Mouse (Mus musculus) liver, embryonic 13.5 days (tissue): ENCODE measurements around the gene Elmsan1. TPM values are rescaled to one million over a fixed set of nuclear protein-coding genes. Genes with fewer than 3 reads are reported as not detected.

Experiments used
- ATAC-seq: fragments of 200-750 bp; cut with Nextera tagmentation; 2 replicates; pipeline ENCODE4 v1.8.0; 2017; ENCODE audit warnings: low read depth, mild to moderate bottlenecking, moderate number of reproducible peaks, moderate library complexity
- DNase-seq: peaks from one replicate; pipeline ENCODE4 v3.0.0; 2022
- H3K27ac ChIP-seq: fragments of 300-500 bp; sonication (generic); 2 replicates; pipeline ENCODE4 v1.5.1; 2015; ENCODE audit warnings: moderate library complexity, mild to moderate bottlenecking, inconsistent platforms
- H3K27me3 ChIP-seq: fragments of 300-500 bp; sonication (generic); 2 replicates; pipeline ENCODE4 v1.6.1; 2015; ENCODE audit warnings: mild to moderate bottlenecking, inconsistent platforms
- H3K36me3 ChIP-seq: fragments of 300-500 bp; sonication (generic); 2 replicates; pipeline ENCODE4 v1.6.1; 2015; ENCODE audit warnings: mild to moderate bottlenecking, inconsistent platforms
- H3K4me1 ChIP-seq: fragments of 300-500 bp; sonication (generic); replicated peaks from 2 replicates; pipeline ENCODE4 v1.6.1; 2015; ENCODE audit warnings: inconsistent platforms
- H3K4me2 ChIP-seq: fragments of 300-500 bp; sonication (generic); 2 replicates; pipeline ENCODE4 v1.6.1; 2015; ENCODE audit warnings: inconsistent platforms, mild to moderate bottlenecking, moderate library complexity
- H3K4me3 ChIP-seq: fragments of 300-500 bp; sonication (generic); replicated peaks from 2 replicates; pipeline ENCODE4 v1.5.1; 2015; ENCODE audit warnings: mild to moderate bottlenecking, inconsistent platforms
- H3K9ac ChIP-seq: fragments of 300-500 bp; sonication (generic); 2 replicates; pipeline ENCODE4 v1.6.1; 2015; ENCODE audit warnings: mild to moderate bottlenecking, inconsistent platforms
- H3K9me3 ChIP-seq: fragments of 300-500 bp; sonication (generic); replicated peaks from 2 replicates; pipeline ENCODE4 v1.6.1; 2016; ENCODE audit warnings: inconsistent platforms
- WGBS: fragments of 180-500 bp; shearing (Covaris S2); methylation state at CpG from one replicate; pipeline ENCODE4 v1.1.7; 2015; ENCODE audit not compliant: insufficient replicate concordance; 5-methylcytosine and 5-hydroxymethylcytosine counted together
- polyA plus RNA-seq: library from polyadenylated mRNA; unstranded; fragments of >200 nt; fragmentation: Nextera tagmentation; extraction: Ambion mirVana; gene quantifications from 2 replicates; pipeline ENCODE4 v1.2.1, GENCODE M21; 2015

Gene Elmsan1
- polyA plus RNA-seq, 1 experiment from 2014 or later = 3.7 TPM

- Histone ChIP-seq H3K9me3 (no peaks in the 10 kb centered on the region), H3K4me1 (peaks cover 52% of the 10 kb centered on the region), H3K27ac (peak overlapping the region; percentile 2; the same call in 1 of the 2 replicates), H3K9ac (no peak overlapping the region), H3K4me2 (no peak overlapping the region), H3K36me3 (peaks cover 94% of the 10 kb centered on the region), H3K4me3 (no peak overlapping the region), H3K27me3 (no peaks in the 10 kb centered on the region)
- DNase-seq = no peak
- WGBS = 75% methylated on average over 11 of the region's 11 CpGs
- no peak for ATAC-seq
Measured at GRCm38 (mm10) chr12:84154786-84155522, 63.7 kb downstream of the Elmsan1 start.

GRCm38 (mm10) chr12:84153414-84153813 is 65.3 kb downstream of the Elmsan1 start:
- 80% methylated on average over 6 of the region's 6 CpGs for WGBS
- Histone ChIP-seq H3K27me3 (no peaks in the 10 kb centered on the region), H3K36me3 (peaks cover 83% of the 10 kb centered on the region), H3K9me3 (no peaks in the 10 kb centered on the region), H3K4me1 (peaks cover 65% of the 10 kb centered on the region), H3K4me3 (peak overlapping the region; percentile 62; the same call in 1 of the 2 replicates), H3K9ac (peak overlapping the region; percentile 8; the same call in 1 of the 2 replicates), H3K27ac (peak overlapping the region; percentile 96), H3K4me2 (peak overlapping the region; percentile 65; the same call in 1 of the 2 replicates)
- DNase-seq (no peak), ATAC-seq (no peak)

- DNase-seq = peak; percentile 58
- Histone ChIP-seq H3K4me2 (peak overlapping the region; percentile 65), H3K27me3 (no peaks in the 10 kb centered on the region), H3K4me3 (peak overlapping the region; percentile 62), H3K27ac (peak overlapping the region; percentile 96), H3K36me3 (peaks cover 75% of the 10 kb centered on the region), H3K9me3 (no peaks in the 10 kb centered on the region), H3K9ac (peak overlapping the region; percentile 76), H3K4me1 (peaks cover 74% of the 10 kb centered on the region)
- WGBS = 67% methylated on average over 32 of the region's 32 CpGs
- ATAC-seq = peak; percentile 25
Measured at GRCm38 (mm10) chr12:84152352-84153190, 66.1 kb downstream of the Elmsan1 start.

GRCm38 (mm10) chr12:84151911-84152310 is 66.8 kb downstream of the Elmsan1 start:
- H3K36me3 ChIP-seq = peaks cover 74% of the 10 kb centered on the region
- H3K4me1 ChIP-seq = peaks cover 80% of the 10 kb centered on the region
- DNase-seq = no peak
- no peaks in the 10 kb centered on the region for H3K27me3 ChIP-seq
- peak overlapping the region; percentile 76 for H3K9ac ChIP-seq
- peak; percentile 9; the same call in 1 of the 2 replicates for ATAC-seq
- 62% methylated on average over 10 of the region's 10 CpGs for WGBS
- no peaks in the 10 kb centered on the region for H3K9me3 ChIP-seq
- H3K4me2 ChIP-seq = peak overlapping the region; percentile 65
- peak overlapping the region; percentile 96 for H3K27ac ChIP-seq
- H3K4me3 ChIP-seq = peak overlapping the region; percentile 62

GRCm38 (mm10) chr12:84150976-84151375 is 67.7 kb downstream of the Elmsan1 start:
- Histone ChIP-seq H3K9me3 (no peaks in the 10 kb centered on the region), H3K4me2 (peak overlapping the region; percentile 65), H3K9ac (peak overlapping the region; percentile 76), H3K27me3 (no peaks in the 10 kb centered on the region), H3K4me1 (peaks cover 86% of the 10 kb centered on the region), H3K27ac (peak overlapping the region; percentile 96), H3K4me3 (peak overlapping the region; percentile 62), H3K36me3 (peaks cover 66% of the 10 kb centered on the region)
- ATAC-seq (peak; percentile 88), DNase-seq (peak; percentile 82)
- 7% methylated on average over 6 of the region's 6 CpGs for WGBS

- peaks cover 80% of the 10 kb centered on the region for H3K4me1 ChIP-seq
- no peaks in the 10 kb centered on the region for H3K27me3 ChIP-seq
- H3K9ac ChIP-seq = peak overlapping the region; percentile 76
- H3K36me3 ChIP-seq = peaks cover 56% of the 10 kb centered on the region
- H3K27ac ChIP-seq = peak overlapping the region; percentile 96
- WGBS = 94% methylated on average over 15 of the region's 15 CpGs
- no peaks in the 10 kb centered on the region for H3K9me3 ChIP-seq
- H3K4me2 ChIP-seq = peak overlapping the region; percentile 65
- ATAC-seq (no peak), DNase-seq (no peak)
- no peak overlapping the region for H3K4me3 ChIP-seq
Measured at GRCm38 (mm10) chr12:84149971-84150370, 68.7 kb downstream of the Elmsan1 start.

- no peaks in the 10 kb centered on the region for H3K9me3 ChIP-seq
- peak overlapping the region; percentile 75 for H3K9ac ChIP-seq
- DNase-seq (no peak), ATAC-seq (no peak)
- H3K4me2 ChIP-seq = peak overlapping the region; percentile 95
- WGBS = 27% methylated on average over 10 of the region's 10 CpGs
- peak overlapping the region; percentile 61 for H3K27ac ChIP-seq
- H3K4me1 ChIP-seq = peaks cover 70% of the 10 kb centered on the region
- peak overlapping the region; percentile 67 for H3K4me3 ChIP-seq
- no peaks in the 10 kb centered on the region for H3K27me3 ChIP-seq
- peaks cover 43% of the 10 kb centered on the region for H3K36me3 ChIP-seq
Measured at GRCm38 (mm10) chr12:84148622-84149012, 70.1 kb downstream of the Elmsan1 start.

- Histone ChIP-seq H3K9me3 (no peaks in the 10 kb centered on the region), H3K9ac (peak within 1 kb of the TSS; percentile 75), H3K4me1 (peaks cover 65% of the 10 kb centered on the region), H3K27ac (peak within 1 kb of the TSS; percentile 96), H3K27me3 (no peaks in the 10 kb centered on the region), H3K4me2 (peak within 1 kb of the TSS; percentile 95), H3K36me3 (peaks cover 37% of the 10 kb centered on the region), H3K4me3 (peak within 1 kb of the TSS; percentile 67)
- ATAC-seq (peak; percentile 64), DNase-seq (peak; percentile 77)
- 3% methylated on average over 49 of the region's 50 CpGs for WGBS
Measured at GRCm38 (mm10) chr12:84147954-84148621, 70.6 kb downstream of the Elmsan1 start, which contains the start of gene Pnma1. TSS of gene Pnma1 (minus strand) at chr12:84148489.

- WGBS = 76% methylated on average over 14 of the region's 14 CpGs
- no peaks in the 10 kb centered on the region for H3K9me3 ChIP-seq
- H3K27ac ChIP-seq = no peak overlapping the region
- H3K4me3 ChIP-seq = no peak overlapping the region
- H3K36me3 ChIP-seq = peaks cover 7% of the 10 kb centered on the region; the same call in 1 of the 2 replicates
- H3K4me1 ChIP-seq = peaks cover 11% of the 10 kb centered on the region
- H3K9ac ChIP-seq = no peak overlapping the region
- no peak for ATAC-seq
- H3K27me3 ChIP-seq = no peaks in the 10 kb centered on the region
- H3K4me2 ChIP-seq = no peak overlapping the region
- no peak for DNase-seq
Measured at GRCm38 (mm10) chr12:84142281-84143050, 76.2 kb downstream of the Elmsan1 start.

- WGBS = 72% methylated on average over 4 of the region's 4 CpGs
- Histone ChIP-seq H3K9me3 (no peaks in the 10 kb centered on the region), H3K9ac (no peak overlapping the region), H3K36me3 (no peaks in the 10 kb centered on the region), H3K4me2 (no peak overlapping the region), H3K27ac (no peak overlapping the region), H3K27me3 (no peaks in the 10 kb centered on the region), H3K4me1 (no peaks in the 10 kb centered on the region), H3K4me3 (no peak overlapping the region)
- DNase-seq (no peak), ATAC-seq (no peak)
Measured at GRCm38 (mm10) chr12:84141271-84141670, 77.4 kb downstream of the Elmsan1 start.
